Mouse (Mus musculus): ENCODE results near the gene Mia2. TPM values are rescaled to one million over a fixed set of nuclear protein-coding genes. Genes with fewer than 3 reads are reported as not detected.
"Not testable (repeated sequence)": the region's sequence is repeated elsewhere in the genome, so short reads cannot be mapped to it uniquely, and the experiment has no call there.

Mia2 gene
- polyA plus RNA-seq (2015; fragmentation: Nextera tagmentation; extraction: Ambion mirVana): 47.8 and 63.2 TPM in 2 replicates

DNA sequence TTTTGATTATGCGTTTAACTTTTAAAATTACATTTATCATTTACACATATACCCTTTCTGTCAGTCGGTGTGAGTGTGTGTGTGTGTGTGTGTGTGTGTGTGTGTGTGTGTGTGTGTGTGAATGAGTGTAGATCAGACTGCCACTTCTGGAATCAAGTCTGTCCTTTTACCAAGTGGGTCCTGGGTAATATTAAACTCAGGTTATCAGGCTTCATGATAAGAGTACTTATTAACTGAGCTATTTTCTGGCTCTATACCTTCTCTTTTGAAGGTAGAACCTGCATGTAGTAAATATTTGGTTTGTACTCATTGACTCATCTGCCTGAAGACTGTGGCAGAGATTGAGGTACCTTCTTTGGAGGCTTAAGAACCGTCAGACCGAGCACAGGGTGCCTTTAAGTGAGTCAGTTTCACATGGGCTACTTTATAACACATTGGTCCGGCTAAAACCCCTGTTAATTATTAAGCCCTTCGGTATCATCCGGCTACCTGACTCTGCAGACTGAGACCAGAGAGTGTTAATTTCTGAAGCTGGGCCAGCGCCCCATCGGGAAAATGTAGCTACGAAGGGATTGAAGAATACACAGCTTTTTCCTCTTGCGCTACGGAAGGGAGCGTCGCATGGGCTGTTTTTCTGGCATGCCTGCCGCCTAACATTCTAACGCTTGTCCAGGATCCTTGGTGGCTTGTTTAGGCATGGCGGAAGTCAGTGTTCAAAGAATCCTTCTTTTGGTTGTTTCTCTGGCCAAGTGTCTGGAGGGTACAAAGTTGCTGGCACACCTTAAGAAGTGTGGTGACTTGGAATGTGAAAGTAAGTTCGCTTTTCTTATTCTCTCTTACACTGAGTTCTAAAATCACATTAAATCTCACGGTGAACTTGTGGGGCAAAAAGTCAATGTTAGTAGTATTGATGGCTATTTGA is at the start of gene Mia2:
Mia2 (plus strand) TSS at position 696 of the 922 bp plus-strand sequence.
- WGBS (ENCODE audit: insufficient replicate concordance): 68% methylated on average over 19 of the region's 19 CpGs
- Histone ChIP-seq H3K4me2 (no peak within 1 kb of the TSS), H3K9me3 (replicated peaks) (no peaks in the 10 kb centered on the region), H3K4me1 (replicated peaks) (no peaks in the 10 kb centered on the region), H3K27me3 (no peaks in the 10 kb centered on the region), H3K36me3 (no peaks in the 10 kb centered on the region), H3K27ac (peak within 1 kb of the TSS; percentile 66), H3K4me3 (replicated peaks) (peak within 1 kb of the TSS; percentile 43), H3K9ac (peak within 1 kb of the TSS; percentile 41; the same call in 1 of the 2 replicates)
- ATAC-seq (ENCODE audit: low read depth) (peak; percentile 60; the same call in 1 of the 2 replicates), DNase-seq (no peak)

DNA sequence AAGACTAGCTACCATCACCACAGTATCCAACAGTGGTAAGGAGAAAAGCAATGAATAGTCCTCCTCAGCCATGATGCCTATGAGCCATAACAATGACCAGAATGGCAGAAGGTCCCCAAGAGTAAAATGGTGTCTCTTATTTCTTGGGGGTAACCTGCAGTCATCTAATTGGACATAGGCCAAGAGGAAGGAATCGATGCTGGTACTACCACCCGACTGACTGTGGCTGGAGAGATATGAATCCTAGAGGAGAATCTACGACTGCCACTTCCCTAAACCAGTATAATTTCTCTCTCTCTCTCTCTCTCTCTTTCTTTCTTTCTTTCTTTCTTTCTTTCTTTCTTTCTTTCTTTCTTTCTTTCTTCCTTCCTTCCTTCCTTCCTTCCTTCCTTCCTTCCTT is 43.1 kb upstream of the Mia2 start:
- no peaks in the 10 kb centered on the region for H3K27me3 ChIP-seq
- DNase-seq (no peak), ATAC-seq (ENCODE audit: low read depth) (no peak)
- peaks cover 65% of the 10 kb centered on the region for H3K36me3 ChIP-seq
- no peak overlapping the region for H3K4me2 ChIP-seq
- peaks cover 53% of the 10 kb centered on the region for H3K4me1 ChIP-seq (replicated peaks)
- WGBS (ENCODE audit: insufficient replicate concordance): 61% methylated on average over 3 of the region's 3 CpGs
- H3K27ac ChIP-seq: no peak overlapping the region
- no peak overlapping the region for H3K4me3 ChIP-seq (replicated peaks)
- no peak overlapping the region for H3K9ac ChIP-seq
- H3K9me3 ChIP-seq (replicated peaks): no peaks in the 10 kb centered on the region

DNA sequence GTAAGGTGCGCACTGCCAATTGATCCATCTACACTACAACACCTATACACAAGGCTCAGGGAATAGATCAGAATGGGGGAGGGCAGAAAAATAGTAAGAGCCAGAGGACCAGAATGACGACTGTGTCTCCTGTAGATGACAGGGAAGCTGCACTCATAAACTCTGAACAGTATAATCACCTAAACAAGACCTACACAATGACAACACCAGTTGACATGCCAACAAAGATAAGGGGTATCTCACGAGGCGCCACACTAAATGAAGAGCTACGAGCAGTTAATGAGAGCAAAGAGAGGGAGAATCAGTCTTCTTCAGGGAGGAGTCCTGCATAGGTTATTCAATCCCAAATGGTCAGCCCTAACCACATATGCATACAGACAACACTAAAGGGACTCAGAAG is 42.4 kb upstream of the Mia2 start:
- DNase-seq (peak; percentile 38), ATAC-seq (ENCODE audit: low read depth) (peak; percentile 89)
- H3K27ac ChIP-seq: peak overlapping the region; percentile 61
- H3K4me2 ChIP-seq: peak overlapping the region; percentile 29
- no peak overlapping the region for H3K4me3 ChIP-seq (replicated peaks)
- peaks cover 66% of the 10 kb centered on the region for H3K36me3 ChIP-seq
- 34% methylated on average over 5 of the region's 5 CpGs for WGBS (ENCODE audit: insufficient replicate concordance)
- H3K9me3 ChIP-seq (replicated peaks): no peaks in the 10 kb centered on the region
- H3K27me3 ChIP-seq: no peaks in the 10 kb centered on the region
- H3K9ac ChIP-seq: no peak overlapping the region
- H3K4me1 ChIP-seq (replicated peaks): peaks cover 57% of the 10 kb centered on the region

DNA sequence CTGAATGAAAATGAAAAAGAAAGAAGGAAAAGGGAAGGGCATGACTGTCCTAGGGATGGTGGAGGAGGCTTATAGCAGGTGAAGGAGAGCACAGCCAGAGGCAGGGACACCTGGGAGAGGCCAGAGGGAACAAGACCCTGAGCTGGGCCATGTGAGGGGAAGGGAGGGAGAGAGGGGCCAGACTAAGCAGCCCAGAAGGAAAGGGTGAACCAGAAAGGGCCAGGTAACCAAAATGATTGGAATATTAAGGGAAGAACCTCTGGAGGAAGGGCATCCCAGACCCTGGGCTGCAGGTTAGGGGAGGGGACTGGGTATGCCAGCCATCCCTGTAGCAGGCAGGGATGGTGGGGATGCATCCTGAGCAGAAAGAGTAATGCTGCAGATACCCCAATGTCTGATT is 41.6 kb upstream of the Mia2 start:
- no peak for DNase-seq
- Histone ChIP-seq H3K4me2 (0 out of 2 replicates have a peak overlapping the region, but pooled peaks have one; percentile 7), H3K4me1 (replicated peaks) (peaks cover 65% of the 10 kb centered on the region), H3K27ac (no peak overlapping the region), H3K9ac (peak overlapping the region; percentile 3; the same call in 1 of the 2 replicates), H3K27me3 (no peaks in the 10 kb centered on the region), H3K9me3 (replicated peaks) (no peaks in the 10 kb centered on the region), H3K36me3 (peaks cover 67% of the 10 kb centered on the region), H3K4me3 (replicated peaks) (no peak overlapping the region)
- ATAC-seq (ENCODE audit: low read depth): no peak

DNA sequence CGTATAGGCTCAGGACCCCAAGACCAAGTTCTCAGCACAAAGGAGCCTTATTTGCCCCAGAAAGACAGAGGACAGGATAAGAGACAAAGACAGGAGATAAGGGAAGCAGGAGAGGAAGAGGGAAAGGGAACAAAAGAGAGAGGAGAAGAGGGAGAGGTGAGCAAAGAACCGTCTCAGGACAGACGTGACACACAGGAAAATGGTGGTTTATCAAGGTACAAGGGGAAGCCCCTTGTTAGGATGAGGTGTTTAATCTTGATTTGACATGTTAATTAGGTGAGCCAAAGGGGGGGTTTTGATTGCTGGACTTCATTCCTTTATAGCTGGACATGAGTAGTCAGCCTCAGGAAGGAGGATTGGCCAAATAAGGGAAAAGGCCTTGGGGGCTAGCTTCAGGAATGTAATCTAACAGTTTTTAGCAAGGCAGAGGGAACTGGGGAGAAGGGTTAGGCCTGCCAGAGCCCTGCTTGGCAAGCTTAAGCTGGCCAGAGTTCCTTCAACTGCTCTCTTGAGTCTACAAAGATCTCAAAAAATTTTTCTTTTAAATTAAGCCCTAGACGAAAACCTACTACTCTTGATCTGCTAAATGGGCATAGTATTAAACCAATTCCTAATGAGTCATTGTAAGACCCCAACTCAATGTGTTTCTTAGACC is 40.3 kb upstream of the Mia2 start:
- H3K4me1 ChIP-seq (replicated peaks): peaks cover 78% of the 10 kb centered on the region
- no peak for ATAC-seq (ENCODE audit: low read depth)
- WGBS (ENCODE audit: insufficient replicate concordance): 57% methylated on average over 4 of the region's 4 CpGs

DNA sequence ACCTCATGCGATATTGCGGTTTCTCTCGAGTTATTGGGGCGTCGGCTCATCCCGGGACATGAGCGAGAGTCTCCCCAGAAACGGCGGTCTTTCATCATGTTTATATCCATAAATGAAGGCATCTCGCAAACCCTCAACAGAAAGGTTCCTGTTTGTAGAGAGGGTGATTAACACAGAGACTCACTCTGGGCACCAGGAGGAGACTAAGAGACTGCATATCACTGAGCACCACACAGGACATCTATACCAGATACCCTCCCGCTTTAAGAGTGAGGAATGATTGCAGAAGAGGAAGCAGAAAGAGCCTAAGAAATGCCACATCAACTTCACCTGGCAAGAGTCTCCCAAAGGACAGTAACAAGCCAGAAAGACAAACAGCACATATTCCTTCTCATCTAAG is 39.4 kb upstream of the Mia2 start:
- WGBS (ENCODE audit: insufficient replicate concordance): 90% methylated on average over 11 of the region's 11 CpGs
- no peak for DNase-seq
- Histone ChIP-seq H3K4me3 (replicated peaks) (no peak overlapping the region), H3K27ac (no peak overlapping the region), H3K9ac (no peak overlapping the region), H3K36me3 (peaks cover 59% of the 10 kb centered on the region), H3K4me1 (replicated peaks) (peaks cover 81% of the 10 kb centered on the region), H3K4me2 (no peak overlapping the region), H3K27me3 (no peaks in the 10 kb centered on the region), H3K9me3 (replicated peaks) (no peaks in the 10 kb centered on the region)
- no peak for ATAC-seq (ENCODE audit: low read depth)

More for the DNA sequence above, 40.3 kb upstream of the Mia2 start:
- Histone ChIP-seq H3K27ac (no peak overlapping the region), H3K4me3 (replicated peaks) (no peak overlapping the region), H3K4me2 (no peak overlapping the region), H3K27me3 (no peaks in the 10 kb centered on the region), H3K9ac (no peak overlapping the region), H3K36me3 (peaks cover 63% of the 10 kb centered on the region), H3K9me3 (replicated peaks) (no peaks in the 10 kb centered on the region)
- no peak for DNase-seq

DNA sequence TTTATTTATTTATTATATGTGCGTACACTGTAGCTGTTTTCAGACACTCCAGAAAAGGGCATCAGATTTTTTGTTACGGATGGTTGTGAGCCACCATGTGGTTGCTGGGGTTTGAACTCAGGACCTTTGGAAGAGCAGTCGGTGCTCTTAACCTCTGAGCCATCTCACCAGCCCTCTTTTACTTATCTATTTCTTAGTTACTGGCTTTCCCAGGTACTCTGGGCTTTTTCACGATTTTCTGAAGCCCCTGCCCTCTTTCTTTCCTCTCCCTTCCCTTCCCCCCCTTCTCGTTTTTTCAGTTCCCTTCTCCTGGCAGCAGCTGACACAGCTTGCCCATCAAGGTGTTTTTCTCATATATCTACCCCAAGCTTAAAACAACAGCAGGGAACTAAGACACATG is 37.4 kb upstream of the Mia2 start:
- H3K27me3 ChIP-seq; H3K27ac ChIP-seq; H3K4me2 ChIP-seq; H3K4me3 ChIP-seq (replicated peaks); ATAC-seq (ENCODE audit: low read depth); H3K9ac ChIP-seq; H3K9me3 ChIP-seq (replicated peaks); DNase-seq: not testable (repeated sequence)
- Histone ChIP-seq H3K36me3 (peaks cover 49% of the 10 kb centered on the region), H3K4me1 (replicated peaks) (peaks cover 67% of the 10 kb centered on the region)
- 72% methylated on average over 5 of the region's 5 CpGs for WGBS (ENCODE audit: insufficient replicate concordance)

DNA sequence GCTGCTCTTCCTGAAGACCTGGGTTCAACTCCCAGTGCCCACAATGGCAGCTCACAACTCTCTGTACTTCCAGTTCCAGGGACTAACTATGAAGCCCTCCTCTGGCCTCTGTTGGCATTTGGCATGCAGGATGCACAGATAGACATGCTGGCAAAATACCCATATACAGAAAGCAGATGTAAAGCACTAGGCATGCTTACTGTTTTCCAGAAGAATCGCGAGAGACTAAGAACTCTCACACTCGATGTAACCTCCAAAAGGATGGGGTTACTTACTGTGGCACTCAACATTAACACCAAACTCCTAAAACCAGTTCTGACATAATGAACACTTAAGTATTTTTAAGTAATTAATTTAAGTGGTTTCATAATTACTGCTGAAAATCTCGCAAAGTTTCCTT is 35.3 kb upstream of the Mia2 start:
- H3K9me3 ChIP-seq (replicated peaks): no peaks in the 10 kb centered on the region
- ATAC-seq (ENCODE audit: low read depth) (no peak), DNase-seq (no peak)
- H3K27me3 ChIP-seq: no peaks in the 10 kb centered on the region
- peaks cover 49% of the 10 kb centered on the region for H3K4me1 ChIP-seq (replicated peaks)
- H3K27ac ChIP-seq: peak overlapping the region; percentile 91
- peak overlapping the region; percentile 90 for H3K4me3 ChIP-seq (replicated peaks)
- 54% methylated on average over 4 of the region's 4 CpGs for WGBS (ENCODE audit: insufficient replicate concordance)
- peaks cover 39% of the 10 kb centered on the region for H3K36me3 ChIP-seq
- peak overlapping the region; percentile 95 for H3K9ac ChIP-seq
- H3K4me2 ChIP-seq: peak overlapping the region; percentile 75

DNA sequence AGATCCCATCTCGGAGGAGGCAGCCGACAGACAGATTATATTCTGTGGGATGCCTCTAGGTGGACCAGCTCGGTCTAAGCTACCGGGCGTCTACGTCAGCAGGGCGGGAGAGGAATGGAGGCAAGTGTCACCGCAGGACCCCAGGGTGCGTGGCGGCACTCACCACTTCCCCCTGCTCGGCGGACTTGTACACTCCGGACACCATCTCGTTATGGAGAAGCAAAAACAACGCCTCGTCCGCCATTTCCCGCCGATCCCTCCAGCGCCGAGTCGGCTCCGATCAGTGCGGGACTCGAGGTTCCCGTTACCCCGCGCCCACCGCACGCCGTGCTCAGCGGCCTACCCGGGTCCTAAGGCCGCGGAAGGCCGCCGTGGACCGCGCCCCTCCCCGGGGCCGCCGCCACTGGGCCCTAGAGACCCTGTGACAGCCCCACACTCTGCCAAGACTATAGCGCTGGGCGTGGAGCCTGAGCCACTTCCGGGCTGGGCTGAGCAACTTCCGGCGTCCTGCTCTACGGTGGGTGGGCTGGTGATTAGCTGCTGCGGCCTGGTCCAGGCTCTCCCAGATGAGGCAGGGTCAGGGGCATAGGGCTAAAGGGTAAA is 34.5 kb upstream of the Mia2 start, which contains the start of gene Trappc6b:
Trappc6b (minus strand) TSS at position 480 of the 603 bp plus-strand sequence.
- Histone ChIP-seq H3K36me3 (peaks cover 34% of the 10 kb centered on the region), H3K27ac (peak within 1 kb of the TSS; percentile 91), H3K4me3 (replicated peaks) (peak within 1 kb of the TSS; percentile 90), H3K9me3 (replicated peaks) (no peaks in the 10 kb centered on the region), H3K27me3 (no peaks in the 10 kb centered on the region), H3K9ac (peak within 1 kb of the TSS; percentile 95), H3K4me1 (replicated peaks) (peaks cover 51% of the 10 kb centered on the region), H3K4me2 (peak within 1 kb of the TSS; percentile 75)
- peak; percentile 67 for DNase-seq
- 0% methylated on average over 49 of the region's 49 CpGs for WGBS (ENCODE audit: insufficient replicate concordance)
- ATAC-seq (ENCODE audit: low read depth): peak; percentile 95

DNA sequence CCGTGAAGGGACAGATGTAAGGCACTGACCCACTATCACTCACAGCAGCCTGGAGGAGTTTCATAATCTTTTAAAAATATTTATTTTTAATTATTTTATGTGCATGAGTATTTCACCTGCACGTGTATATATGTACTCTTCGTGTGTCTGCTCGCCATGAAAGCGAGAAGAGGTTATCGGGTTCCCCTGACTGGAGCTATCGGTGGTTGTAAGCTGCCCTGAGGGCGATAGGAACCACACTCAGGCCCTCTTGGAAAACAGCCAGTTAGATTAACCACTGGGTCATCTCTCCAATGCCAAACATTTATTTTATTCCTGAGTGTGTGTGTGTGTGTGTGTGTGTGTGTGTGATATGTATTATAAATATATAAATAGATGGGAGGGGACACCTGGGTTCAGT is 30.8 kb upstream of the Mia2 start:
- WGBS (ENCODE audit: insufficient replicate concordance): 80% methylated on average over 8 of the region's 8 CpGs
- no peak overlapping the region for H3K27ac ChIP-seq

DNA sequence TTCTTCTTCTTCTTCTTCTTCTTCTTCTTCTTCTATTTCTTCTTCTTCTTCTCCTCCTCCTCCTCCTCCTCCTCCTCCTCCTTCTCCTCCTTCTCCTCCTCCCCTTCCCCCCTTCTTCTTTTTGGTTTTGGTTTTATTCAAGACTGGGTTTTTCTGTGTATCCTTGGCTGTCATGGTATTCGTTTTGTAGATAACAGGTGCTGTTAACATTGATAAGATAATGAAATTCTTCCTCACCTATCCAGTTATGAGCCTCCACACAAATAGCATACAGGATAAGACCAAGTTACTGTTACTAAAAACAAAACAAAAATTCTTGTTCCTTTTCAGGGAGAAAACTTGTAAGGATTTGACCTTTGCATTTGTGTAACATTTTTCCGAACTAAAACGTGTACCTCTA is 29.8 kb upstream of the Mia2 start:
- DNase-seq (no peak), ATAC-seq (ENCODE audit: low read depth) (no peak)
- peak overlapping the region; percentile 100 for H3K4me3 ChIP-seq (replicated peaks)
- no peaks in the 10 kb centered on the region for H3K9me3 ChIP-seq (replicated peaks)
- H3K4me2 ChIP-seq: peak overlapping the region; percentile 74
- 37% methylated on average over 3 of the region's 3 CpGs for WGBS (ENCODE audit: insufficient replicate concordance)
- H3K9ac ChIP-seq: peak overlapping the region; percentile 70
- H3K36me3 ChIP-seq: peaks cover 27% of the 10 kb centered on the region
- H3K27me3 ChIP-seq: no peaks in the 10 kb centered on the region
- peak overlapping the region; percentile 77 for H3K27ac ChIP-seq
- peaks cover 25% of the 10 kb centered on the region for H3K4me1 ChIP-seq (replicated peaks)

More for the DNA sequence above, 30.8 kb upstream of the Mia2 start:
- H3K4me3 ChIP-seq (replicated peaks): no peak overlapping the region
- no peak for ATAC-seq (ENCODE audit: low read depth)
- H3K27me3 ChIP-seq: no peaks in the 10 kb centered on the region
- no peaks in the 10 kb centered on the region for H3K9me3 ChIP-seq (replicated peaks)
- H3K4me1 ChIP-seq (replicated peaks): peaks cover 32% of the 10 kb centered on the region
- no peak overlapping the region for H3K4me2 ChIP-seq
- H3K36me3 ChIP-seq: peaks cover 18% of the 10 kb centered on the region
- DNase-seq: no peak
- no peak overlapping the region for H3K9ac ChIP-seq

Data from liver, embryonic 13.5 days (tissue).